Mouse (Mus musculus) kidney, embryonic 14.5 days (tissue): ENCODE data around the gene B3gat3. TPM values are rescaled to one million over a fixed set of nuclear protein-coding genes. Genes with fewer than 3 reads are reported as not detected.
"Not testable (repeated sequence)": the region's sequence is repeated elsewhere in the genome, so short reads cannot be mapped to it uniquely, and the experiment has no call there.

Source experiments
- ATAC-seq: fragments of 200-750 bp; cut with Nextera tagmentation; 2 replicates; pipeline ENCODE4 v1.8.0; 2017; ENCODE audit warnings: moderate number of reproducible peaks, mild to moderate bottlenecking, moderate TSS enrichment, moderate library complexity; ENCODE audit not compliant: low FRiP score, low TSS enrichment
- H3K27ac ChIP-seq: fragments of 300-500 bp; sonication (generic); 2 replicates; pipeline ENCODE4 v1.5.1; 2014; ENCODE audit warnings: low read depth, mild to moderate bottlenecking, low read length, moderate library complexity, mixed read lengths
- H3K27me3 ChIP-seq: fragments of 300-500 bp; sonication (generic); 2 replicates; pipeline ENCODE4 v1.6.1; 2014; ENCODE audit warnings: mild to moderate bottlenecking, low read length; ENCODE audit not compliant: control insufficient read depth, insufficient read depth
- H3K36me3 ChIP-seq: fragments of 300-500 bp; sonication (generic); 2 replicates; pipeline ENCODE4 v1.6.1; 2014; ENCODE audit warnings: low read length, mixed read lengths; ENCODE audit not compliant: control insufficient read depth, insufficient read depth
- H3K4me1 ChIP-seq: fragments of 300-500 bp; sonication (generic); 2 replicates; pipeline ENCODE4 v1.6.1; 2014; ENCODE audit warnings: low read length, mixed read lengths; ENCODE audit not compliant: control insufficient read depth, insufficient read depth
- H3K4me2 ChIP-seq: fragments of 300-500 bp; sonication (generic); replicated peaks from 2 replicates; pipeline ENCODE4 v1.6.1; 2014; ENCODE audit warnings: low read depth, mild to moderate bottlenecking, low read length
- H3K4me3 ChIP-seq: fragments of 300-500 bp; sonication (generic); 2 replicates; pipeline ENCODE4 v1.5.1; 2014; ENCODE audit warnings: mild to moderate bottlenecking, low read length
- H3K9ac ChIP-seq: fragments of 300-500 bp; sonication (generic); 2 replicates; pipeline ENCODE4 v1.6.1; 2014; ENCODE audit warnings: low read depth, mild to moderate bottlenecking, low read length, moderate library complexity
- H3K9me3 ChIP-seq: fragments of 300-500 bp; sonication (generic); 2 replicates; pipeline ENCODE4 v1.6.1; 2016; ENCODE audit warnings: low read length; ENCODE audit not compliant: control insufficient read depth
- WGBS: fragments of 180-500 bp; shearing (Covaris S2); extraction: QIAGEN DNeasy Blood & Tissue Kit; methylation state at CpG from one replicate; pipeline ENCODE4 v1.1.7; 2014; 5-methylcytosine and 5-hydroxymethylcytosine counted together
- polyA plus RNA-seq: library from polyadenylated mRNA; unstranded; fragments of >200 nt; fragmentation: Nextera tagmentation; extraction: Ambion mirVana; gene quantifications from 2 replicates; pipeline ENCODE4 v1.2.1, GENCODE M21; 2014

The B3gat3 gene
- polyA plus RNA-seq, 1 experiment from 2014 or later: 38.8 TPM

DNA sequence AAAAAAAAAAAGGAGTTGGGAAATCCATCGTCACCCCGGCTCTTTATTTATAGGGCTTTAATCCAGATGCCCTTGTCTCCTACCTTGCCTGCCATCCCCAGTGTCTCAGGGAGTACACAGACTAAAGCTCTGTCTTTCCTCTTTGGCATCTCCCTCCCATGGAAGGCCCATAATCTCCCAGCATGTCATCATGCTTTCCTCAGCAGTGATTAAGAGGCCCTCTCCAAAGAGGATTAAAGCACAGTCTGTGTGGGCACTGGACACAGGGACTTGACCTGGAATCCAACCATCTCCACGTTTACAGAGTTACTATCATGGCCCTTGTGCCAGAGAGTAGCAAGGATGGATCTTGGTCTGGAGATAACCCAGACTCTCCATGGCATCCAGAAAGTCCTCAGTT is 36.6 kb upstream of the B3gat3 start, which contains the start of the genes Lbhd1 and Gm49403:
TSS of gene Lbhd1 (plus strand) at position 117 of the 400 bp plus-strand sequence.
TSS of gene Gm49403 (plus strand) at position 315 of the 400 bp plus-strand sequence.
- no peaks in the 10 kb centered on the region for H3K27me3 ChIP-seq
- no peak within 1 kb of the TSS for H3K27ac ChIP-seq
- no peaks in the 10 kb centered on the region for H3K36me3 ChIP-seq
- no peaks in the 10 kb centered on the region for H3K9me3 ChIP-seq
- no peak within 1 kb of the TSS for H3K9ac ChIP-seq
- no peak within 1 kb of the TSS for H3K4me3 ChIP-seq
- ATAC-seq: no peak
- H3K4me2 ChIP-seq: no peak within 1 kb of the TSS
- WGBS: 84% methylated on average over 3 of the region's 3 CpGs
- peaks cover 10% of the 10 kb centered on the region; the same call in 1 of the 2 replicates for H3K4me1 ChIP-seq

DNA sequence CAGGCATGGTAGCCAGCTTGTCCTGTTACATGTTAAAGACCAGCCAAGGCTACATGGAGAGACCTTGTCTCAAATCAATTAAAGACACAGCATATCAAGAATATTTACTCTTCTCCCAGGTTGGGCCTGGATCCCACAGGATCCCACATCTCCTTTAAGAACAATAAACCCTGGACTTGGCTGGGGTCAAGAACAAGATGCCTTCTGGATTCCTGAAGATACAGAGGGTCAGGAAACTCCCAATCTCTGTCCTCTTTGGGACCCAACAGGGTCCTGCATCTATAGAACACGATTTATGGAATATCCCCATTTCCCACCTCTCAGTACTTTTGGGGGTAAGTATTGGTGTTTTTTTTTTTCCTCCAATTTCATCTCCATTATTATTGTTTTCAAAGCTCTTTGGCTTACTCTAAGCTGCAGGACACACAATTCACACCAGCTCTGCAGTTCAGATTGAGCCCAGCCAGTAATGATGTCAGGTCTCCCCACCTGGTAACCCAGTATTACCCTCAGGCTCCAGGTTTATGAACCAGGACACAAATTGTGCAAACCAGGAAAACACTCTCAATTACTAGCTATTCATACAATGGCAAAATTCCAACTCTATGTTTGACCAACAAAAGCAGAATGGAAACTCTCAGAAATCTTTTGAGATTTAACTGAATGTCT is 33.1 kb upstream of the B3gat3 start:
- H3K4me3 ChIP-seq: peak overlapping the region; percentile 56
- H3K4me1 ChIP-seq: peaks cover 10% of the 10 kb centered on the region; the same call in 1 of the 2 replicates
- peaks cover 13% of the 10 kb centered on the region; the same call in 1 of the 2 replicates for H3K36me3 ChIP-seq
- H3K27ac ChIP-seq: peak overlapping the region; percentile 87; the same call in 1 of the 2 replicates
- H3K4me2 ChIP-seq: peak overlapping the region; percentile 66
- H3K9me3 ChIP-seq: no peaks in the 10 kb centered on the region
- H3K9ac ChIP-seq: peak overlapping the region; percentile 86; the same call in 1 of the 2 replicates
- H3K27me3 ChIP-seq: no peaks in the 10 kb centered on the region
- 68% methylated on average over 1 of the region's 1 CpGs for WGBS
- ATAC-seq: no peak

DNA sequence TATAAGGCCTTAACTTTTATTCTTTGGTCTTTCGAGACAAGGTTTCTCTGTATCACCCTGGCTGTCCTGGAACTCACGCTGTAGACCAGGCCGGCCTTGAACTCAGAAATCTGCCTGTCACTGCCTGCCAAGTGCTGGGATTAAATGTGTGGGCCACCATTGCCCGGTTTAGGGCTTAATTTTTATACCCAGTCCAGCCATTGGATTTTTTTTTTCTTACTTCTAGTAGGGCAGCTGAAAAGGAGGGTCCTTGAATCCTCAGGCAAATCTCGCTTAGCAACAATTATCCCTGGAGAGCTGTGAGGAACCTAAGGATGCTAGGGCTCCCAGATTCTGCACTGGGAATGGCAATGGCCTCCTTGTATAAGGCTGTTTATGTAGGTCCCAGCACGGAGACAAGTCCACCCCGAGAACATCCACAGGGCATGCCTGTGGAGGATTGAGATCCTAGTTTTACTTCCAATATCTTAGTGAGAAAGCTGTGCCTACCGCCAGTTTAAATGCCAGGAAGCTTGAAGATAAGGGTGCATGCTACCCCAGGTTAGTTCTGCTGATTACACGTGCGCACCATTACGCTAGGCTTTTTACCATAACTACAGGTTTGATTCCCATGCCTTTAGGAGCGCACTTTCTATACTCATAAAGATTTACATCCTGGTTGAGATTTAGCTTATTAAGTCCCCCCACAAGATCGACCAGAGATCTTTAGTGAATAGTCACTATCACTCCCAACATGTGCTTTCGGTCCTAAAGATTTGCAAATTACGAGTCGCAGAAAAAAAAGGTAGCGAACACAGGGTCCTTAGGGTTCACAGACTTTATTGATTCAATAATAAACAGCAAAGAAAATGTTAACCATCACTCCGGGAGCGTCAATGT is 32.4 kb upstream of the B3gat3 start:
- 14% methylated on average over 19 of the region's 19 CpGs for WGBS
- no peak for ATAC-seq
- Histone ChIP-seq H3K4me2 (peak overlapping the region; percentile 66), H3K4me1 (peaks cover 10% of the 10 kb centered on the region; the same call in 1 of the 2 replicates), H3K9ac (peak overlapping the region; percentile 86), H3K27ac (peak overlapping the region; percentile 87), H3K4me3 (peak overlapping the region; percentile 56), H3K9me3 (no peaks in the 10 kb centered on the region), H3K27me3 (no peaks in the 10 kb centered on the region), H3K36me3 (peaks cover 13% of the 10 kb centered on the region; the same call in 1 of the 2 replicates)

DNA sequence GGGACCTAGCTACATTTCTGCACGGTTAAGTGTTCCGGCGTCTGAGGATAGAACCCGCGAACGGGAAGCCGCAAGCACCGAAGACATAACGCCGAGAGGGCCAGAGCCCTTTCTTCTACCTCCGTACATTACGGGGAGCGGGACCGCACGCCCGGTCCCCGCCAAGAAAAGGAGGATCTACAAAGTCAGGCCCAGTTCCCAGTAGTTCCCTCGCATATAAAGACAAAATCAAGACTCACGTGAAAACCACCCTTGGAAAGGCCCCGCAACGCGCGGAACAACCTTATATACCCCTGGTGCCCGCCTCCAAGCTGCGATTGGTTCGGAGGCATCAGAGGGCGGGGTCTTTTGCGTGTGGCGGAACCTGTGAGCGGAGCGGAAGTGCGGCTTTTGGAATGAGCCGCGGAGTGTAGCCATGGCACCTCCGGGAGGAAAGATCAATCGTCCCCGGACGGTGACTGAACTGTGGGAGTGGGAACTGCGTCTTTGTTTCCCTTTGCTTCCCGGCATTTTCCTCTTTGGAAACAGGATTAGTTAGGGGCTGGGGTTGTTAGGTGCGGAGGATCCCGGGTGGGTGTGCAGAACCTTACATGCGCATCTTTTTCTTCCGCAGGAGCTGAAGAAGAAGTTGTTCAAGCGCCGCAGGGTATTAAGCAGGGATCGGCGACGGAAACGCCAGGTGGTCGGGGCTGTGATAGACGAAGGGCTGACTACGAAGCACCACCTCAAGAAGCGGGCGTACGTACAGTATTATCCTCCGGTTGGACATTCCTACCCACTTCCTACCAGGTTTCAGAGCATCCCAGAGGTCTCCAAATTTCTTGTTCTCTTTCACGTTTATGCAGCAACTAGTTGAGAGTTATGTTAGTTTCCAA is 31.4 kb upstream of the B3gat3 start, which contains the start of the genes 1810009A15Rik and Gm49416:
TSS of gene 1810009A15Rik (plus strand) at position 343 of the 875 bp plus-strand sequence.
TSS of gene Gm49416 (plus strand) at position 416 of the 875 bp plus-strand sequence.
- peak within 1 kb of the TSS; percentile 87 for H3K27ac ChIP-seq
- H3K9me3 ChIP-seq: no peaks in the 10 kb centered on the region
- H3K27me3 ChIP-seq: no peaks in the 10 kb centered on the region
- peak within 1 kb of the TSS; percentile 56 for H3K4me3 ChIP-seq
- H3K36me3 ChIP-seq: peaks cover 13% of the 10 kb centered on the region; the same call in 1 of the 2 replicates
- peaks cover 10% of the 10 kb centered on the region; the same call in 1 of the 2 replicates for H3K4me1 ChIP-seq
- H3K4me2 ChIP-seq: peak within 1 kb of the TSS; percentile 66
- 1% methylated on average over 58 of the region's 58 CpGs for WGBS
- peak; percentile 92 for ATAC-seq
- peak within 1 kb of the TSS; percentile 86 for H3K9ac ChIP-seq

DNA sequence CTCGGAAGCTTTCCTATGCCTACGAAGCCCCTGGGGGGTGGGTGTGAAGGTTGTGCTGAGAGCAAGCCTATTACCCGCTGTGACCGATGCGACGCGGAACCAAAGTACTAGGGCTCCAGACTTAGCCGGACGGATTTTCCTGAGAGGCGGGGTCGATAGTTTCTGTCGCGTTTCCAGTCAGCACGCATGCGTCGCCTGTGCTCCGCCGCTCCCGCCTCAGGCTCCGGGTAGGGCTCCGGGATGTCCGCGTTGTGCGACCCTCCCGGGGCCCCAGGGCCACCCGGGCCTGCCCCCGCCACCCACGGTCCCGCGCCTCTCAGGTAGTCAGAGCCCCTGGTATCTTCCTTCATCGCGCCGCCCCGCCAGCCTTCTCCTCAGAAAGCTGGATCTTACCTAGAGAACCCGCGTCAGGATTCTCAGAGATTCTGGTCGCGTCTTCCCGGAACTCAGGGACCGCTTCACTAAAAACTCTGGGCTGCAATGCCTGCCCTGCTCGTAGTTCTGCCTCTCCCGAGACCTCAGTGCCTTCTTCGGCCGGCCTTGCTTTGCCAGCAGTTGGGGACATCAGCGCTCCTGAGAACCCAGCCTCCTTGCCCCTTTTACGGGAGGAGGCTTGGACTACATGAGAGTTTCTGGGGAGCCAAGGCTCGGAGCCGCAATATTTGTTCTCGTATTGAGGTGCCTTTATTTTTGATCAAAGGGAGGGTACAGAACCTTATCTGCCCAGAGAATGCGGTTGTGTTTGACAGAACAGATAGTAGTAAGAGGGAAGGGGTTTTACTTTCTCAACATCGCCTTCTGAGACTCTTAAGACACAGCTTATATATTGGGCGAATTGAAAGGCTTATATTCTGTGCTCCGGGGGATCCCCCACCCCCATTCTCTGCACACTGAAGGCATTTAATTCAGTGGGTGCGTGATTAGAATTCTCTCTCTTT is 27.1 kb upstream of the B3gat3 start, which contains the start of gene Ints5:
TSS of gene Ints5 (plus strand) at position 177 of the 938 bp plus-strand sequence.
- Histone ChIP-seq H3K9me3 (no peaks in the 10 kb centered on the region), H3K4me3 (peak within 1 kb of the TSS; percentile 96), H3K9ac (peak within 1 kb of the TSS; percentile 93), H3K4me2 (peak within 1 kb of the TSS; percentile 79), H3K27me3 (no peaks in the 10 kb centered on the region), H3K4me1 (peaks cover 12% of the 10 kb centered on the region), H3K36me3 (peaks cover 35% of the 10 kb centered on the region), H3K27ac (peak within 1 kb of the TSS; percentile 89)
- 3% methylated on average over 54 of the region's 54 CpGs for WGBS
- peak; percentile 50; the same call in 1 of the 2 replicates for ATAC-seq

DNA sequence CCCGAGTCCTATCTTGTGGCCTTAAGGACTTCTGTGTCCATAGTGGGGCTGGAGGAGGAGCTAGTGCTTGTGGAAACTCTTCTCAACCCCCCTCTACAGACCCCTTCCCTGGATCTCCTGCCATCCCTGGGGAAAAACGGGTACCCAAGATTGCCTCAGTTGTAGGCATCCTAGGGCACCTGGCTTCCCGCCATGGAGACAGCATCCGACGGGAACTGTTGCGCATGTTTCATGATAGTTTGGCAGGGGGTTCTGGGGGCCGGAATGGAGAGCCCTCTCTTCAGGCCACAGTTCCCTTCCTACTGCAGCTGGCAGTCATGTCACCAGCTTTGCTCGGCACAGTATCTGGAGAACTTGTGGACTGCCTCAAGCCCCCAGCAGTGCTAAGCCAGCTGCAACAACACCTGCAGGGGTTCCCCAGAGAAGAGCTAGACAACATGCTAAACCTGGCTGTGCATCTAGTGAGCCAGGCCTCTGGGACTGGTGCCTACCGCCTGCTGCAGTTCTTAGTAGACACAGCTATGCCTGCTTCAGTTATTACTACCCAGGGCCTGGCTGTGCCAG is 24.7 kb upstream of the B3gat3 start:
- Histone ChIP-seq H3K9ac (no peak overlapping the region), H3K27ac (no peak overlapping the region), H3K4me3 (no peak overlapping the region), H3K9me3 (no peaks in the 10 kb centered on the region), H3K36me3 (peaks cover 32% of the 10 kb centered on the region), H3K4me1 (peaks cover 18% of the 10 kb centered on the region), H3K4me2 (no peak overlapping the region), H3K27me3 (no peaks in the 10 kb centered on the region)
- no peak for ATAC-seq
- WGBS: 90% methylated on average over 9 of the region's 9 CpGs

DNA sequence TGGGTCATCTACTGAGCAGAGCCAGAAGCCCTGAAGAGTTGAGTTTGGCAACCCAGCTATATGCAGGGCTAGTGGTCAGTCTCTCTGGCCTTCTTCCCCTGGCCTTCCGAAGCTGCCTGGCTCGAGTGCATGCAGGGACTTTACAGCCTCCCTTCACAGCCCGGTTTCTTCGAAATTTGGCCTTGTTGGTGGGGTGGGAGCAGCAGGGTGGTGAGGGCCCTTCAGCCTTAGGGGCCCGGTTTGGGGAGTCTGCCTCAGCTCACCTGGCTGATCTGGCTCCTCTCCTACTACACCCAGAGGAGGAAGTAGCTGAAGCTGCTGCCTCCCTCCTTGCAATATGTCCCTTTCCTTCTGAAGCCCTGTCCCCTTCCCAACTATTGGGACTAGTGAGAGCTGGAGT is 23.9 kb upstream of the B3gat3 start:
- WGBS: 80% methylated on average over 5 of the region's 5 CpGs
- H3K27me3 ChIP-seq, H3K4me2 ChIP-seq, H3K4me3 ChIP-seq, H3K9ac ChIP-seq, H3K27ac ChIP-seq, H3K9me3 ChIP-seq, ATAC-seq: not testable (repeated sequence)
- H3K4me1 ChIP-seq: peaks cover 18% of the 10 kb centered on the region
- H3K36me3 ChIP-seq: peaks cover 24% of the 10 kb centered on the region
